Mouse (Mus musculus) heart, embryonic 12.5 days (tissue): ENCODE measurements around the gene Ptpa. TPM values are rescaled to one million over a fixed set of nuclear protein-coding genes. Genes with fewer than 3 reads are reported as not detected.
A peak's percentile ranks its signal among the peaks of the same experiment; 100 is the strongest.

ENCODE experiments used
- ATAC-seq: fragments of 200-750 bp; cut with Nextera tagmentation; 2 replicates; pipeline ENCODE4 v1.8.0; 2017; ENCODE audit warnings: moderate TSS enrichment, moderate library complexity; ENCODE audit not compliant: insufficient number of reproducible peaks, low FRiP score
- H3K27ac ChIP-seq: fragments of 300-500 bp; sonication (generic); 2 replicates; pipeline ENCODE4 v1.5.1; 2016; ENCODE audit warnings: mild to moderate bottlenecking, moderate library complexity; ENCODE audit not compliant: poor library complexity, severe bottlenecking
- H3K27me3 ChIP-seq: fragments of 300-500 bp; sonication (generic); replicated peaks from 2 replicates; pipeline ENCODE4 v1.6.1; 2016; ENCODE audit warnings: mild to moderate bottlenecking, moderate library complexity
- H3K36me3 ChIP-seq: fragments of 300-500 bp; sonication (generic); 2 replicates; pipeline ENCODE4 v1.6.1; 2016; ENCODE audit warnings: mild to moderate bottlenecking, moderate library complexity
- H3K4me1 ChIP-seq: fragments of 300-500 bp; sonication (generic); replicated peaks from 2 replicates; pipeline ENCODE4 v1.6.1; 2016; ENCODE audit warnings: mild to moderate bottlenecking
- H3K4me2 ChIP-seq: fragments of 300-500 bp; sonication (generic); 2 replicates; pipeline ENCODE4 v1.6.1; 2016; ENCODE audit warnings: mild to moderate bottlenecking, moderate library complexity
- H3K4me3 ChIP-seq: fragments of 300-500 bp; sonication (generic); 2 replicates; pipeline ENCODE4 v1.5.1; 2016; ENCODE audit warnings: mild to moderate bottlenecking
- H3K9ac ChIP-seq: fragments of 300-500 bp; sonication (generic); 2 replicates; pipeline ENCODE4 v1.6.1; 2016; ENCODE audit warnings: mild to moderate bottlenecking, moderate library complexity
- H3K9me3 ChIP-seq: fragments of 300-500 bp; sonication (generic); replicated peaks from 2 replicates; pipeline ENCODE4 v1.6.1; 2016; ENCODE audit warnings: mild to moderate bottlenecking, moderate library complexity
- WGBS: fragments of 180-500 bp; shearing (Covaris S2); methylation state at CpG from one replicate; pipeline ENCODE4 v1.1.7; 2016; 5-methylcytosine and 5-hydroxymethylcytosine counted together
- polyA plus RNA-seq: library from polyadenylated mRNA; unstranded; fragments of >200 nt; fragmentation: Nextera tagmentation; extraction: Ambion mirVana; gene quantifications from 2 replicates; pipeline ENCODE4 v1.2.1, GENCODE M21; 2016

Gene Ptpa
- polyA plus RNA-seq, 1 experiment from 2014 or later = 107 TPM

- peaks cover 75% of the 10 kb centered on the region for H3K36me3 ChIP-seq
- H3K9ac ChIP-seq = peak overlapping the region; percentile 36; the same call in 1 of the 2 replicates
Measured at GRCm38 (mm10) chr2:30446891-30447826, 31.3 kb downstream of the Ptpa start.

GRCm38 (mm10) chr2:30448371-30448770, 32.5 kb downstream of the Ptpa start:
- H3K9me3 ChIP-seq = peaks cover 14% of the 10 kb centered on the region; the same call in 1 of the 2 replicates
- no peak for ATAC-seq
- WGBS = 90% methylated on average over 7 of the region's 7 CpGs
- H3K4me3 ChIP-seq = no peak overlapping the region
- H3K9ac ChIP-seq = no peak overlapping the region
- peaks cover 48% of the 10 kb centered on the region for H3K4me1 ChIP-seq
- no peak overlapping the region for H3K4me2 ChIP-seq
- H3K36me3 ChIP-seq = peaks cover 82% of the 10 kb centered on the region
- H3K27ac ChIP-seq = no peak overlapping the region
- no peaks in the 10 kb centered on the region for H3K27me3 ChIP-seq

More at GRCm38 (mm10) chr2:30446891-30447826, 31.3 kb downstream of the Ptpa start:
- Histone ChIP-seq H3K4me2 (no peak overlapping the region), H3K27me3 (no peaks in the 10 kb centered on the region), H3K27ac (peak overlapping the region; percentile 100), H3K9me3 (peaks cover 14% of the 10 kb centered on the region; the same call in 1 of the 2 replicates), H3K4me1 (peaks cover 54% of the 10 kb centered on the region), H3K4me3 (no peak overlapping the region)
- ATAC-seq = no peak
- WGBS = 74% methylated on average over 10 of the region's 10 CpGs

GRCm38 (mm10) chr2:30450530-30450929, 34.7 kb downstream of the Ptpa start:
- H3K4me1 ChIP-seq = peaks cover 36% of the 10 kb centered on the region
- H3K27ac ChIP-seq = no peak overlapping the region
- H3K4me2 ChIP-seq = no peak overlapping the region
- WGBS = 77% methylated on average over 1 of the region's 1 CpGs
- peaks cover 14% of the 10 kb centered on the region; the same call in 1 of the 2 replicates for H3K9me3 ChIP-seq
- peaks cover 79% of the 10 kb centered on the region for H3K36me3 ChIP-seq
- H3K4me3 ChIP-seq = no peak overlapping the region
- H3K27me3 ChIP-seq = no peaks in the 10 kb centered on the region
- ATAC-seq = no peak
- H3K9ac ChIP-seq = no peak overlapping the region

- peaks cover 14% of the 10 kb centered on the region; the same call in 1 of the 2 replicates for H3K9me3 ChIP-seq
Measured at GRCm38 (mm10) chr2:30451525-30451924, 35.7 kb downstream of the Ptpa start.

GRCm38 (mm10) chr2:30453570-30453969, 37.7 kb downstream of the Ptpa start:
- Histone ChIP-seq H3K27ac (no peak overlapping the region), H3K4me1 (peaks cover 39% of the 10 kb centered on the region), H3K4me2 (no peak overlapping the region), H3K27me3 (no peaks in the 10 kb centered on the region), H3K36me3 (peaks cover 56% of the 10 kb centered on the region), H3K9me3 (peaks cover 14% of the 10 kb centered on the region; the same call in 1 of the 2 replicates), H3K9ac (no peak overlapping the region), H3K4me3 (no peak overlapping the region)
- WGBS = 82% methylated on average over 3 of the region's 3 CpGs
- no peak for ATAC-seq

More at GRCm38 (mm10) chr2:30451525-30451924, 35.7 kb downstream of the Ptpa start:
- H3K4me3 ChIP-seq = no peak overlapping the region
- no peak overlapping the region for H3K9ac ChIP-seq
- H3K27me3 ChIP-seq = no peaks in the 10 kb centered on the region
- peaks cover 69% of the 10 kb centered on the region for H3K36me3 ChIP-seq
- ATAC-seq = no peak
- H3K4me2 ChIP-seq = no peak overlapping the region
- H3K4me1 ChIP-seq = peaks cover 36% of the 10 kb centered on the region
- H3K27ac ChIP-seq = no peak overlapping the region
- 73% methylated on average over 3 of the region's 3 CpGs for WGBS

GRCm38 (mm10) chr2:30454587-30454986, 38.7 kb downstream of the Ptpa start:
- H3K27ac ChIP-seq = no peak overlapping the region
- peaks cover 39% of the 10 kb centered on the region for H3K4me1 ChIP-seq
- WGBS = 61% methylated on average over 5 of the region's 5 CpGs
- H3K27me3 ChIP-seq = no peaks in the 10 kb centered on the region
- ATAC-seq = no peak
- peaks cover 15% of the 10 kb centered on the region for H3K9me3 ChIP-seq
- no peak overlapping the region for H3K4me2 ChIP-seq
- H3K36me3 ChIP-seq = peaks cover 52% of the 10 kb centered on the region
- H3K9ac ChIP-seq = no peak overlapping the region
- no peak overlapping the region for H3K4me3 ChIP-seq

- H3K4me2 ChIP-seq = no peak overlapping the region
- peaks cover 41% of the 10 kb centered on the region for H3K4me1 ChIP-seq
- peak overlapping the region; percentile 52 for H3K27ac ChIP-seq
- H3K27me3 ChIP-seq = no peaks in the 10 kb centered on the region
- peaks cover 37% of the 10 kb centered on the region for H3K36me3 ChIP-seq
- H3K9me3 ChIP-seq = peaks cover 5% of the 10 kb centered on the region
- no peak overlapping the region for H3K4me3 ChIP-seq
- H3K9ac ChIP-seq = no peak overlapping the region
- ATAC-seq = 0 out of 2 replicates have a peak, but pooled peaks have one; percentile 16
- WGBS = 40% methylated on average over 13 of the region's 13 CpGs
Measured at GRCm38 (mm10) chr2:30456104-30456980, 40.5 kb downstream of the Ptpa start.

- no peak for ATAC-seq
- 88% methylated on average over 6 of the region's 6 CpGs for WGBS
Measured at GRCm38 (mm10) chr2:30458349-30458748, 42.5 kb downstream of the Ptpa start.

GRCm38 (mm10) chr2:30459241-30459640, 43.4 kb downstream of the Ptpa start:
- no peak overlapping the region for H3K4me3 ChIP-seq
- H3K4me1 ChIP-seq = peaks cover 45% of the 10 kb centered on the region
- no peak overlapping the region for H3K9ac ChIP-seq
- H3K9me3 ChIP-seq = peaks cover 5% of the 10 kb centered on the region
- no peak overlapping the region for H3K4me2 ChIP-seq
- ATAC-seq = no peak
- H3K27ac ChIP-seq = no peak overlapping the region
- 83% methylated on average over 6 of the region's 6 CpGs for WGBS
- H3K27me3 ChIP-seq = no peaks in the 10 kb centered on the region
- H3K36me3 ChIP-seq = peaks cover 19% of the 10 kb centered on the region

More at GRCm38 (mm10) chr2:30458349-30458748, 42.5 kb downstream of the Ptpa start:
- Histone ChIP-seq H3K4me3 (no peak overlapping the region), H3K36me3 (peaks cover 28% of the 10 kb centered on the region), H3K27me3 (no peaks in the 10 kb centered on the region), H3K27ac (peak overlapping the region; percentile 8; the same call in 1 of the 2 replicates), H3K4me1 (peaks cover 41% of the 10 kb centered on the region), H3K9me3 (peaks cover 5% of the 10 kb centered on the region), H3K9ac (no peak overlapping the region), H3K4me2 (no peak overlapping the region)

GRCm38 (mm10) chr2:30463341-30463761, 47.5 kb downstream of the Ptpa start:
- WGBS = 19% methylated on average over 5 of the region's 5 CpGs
- no peak for ATAC-seq
- H3K9ac ChIP-seq = peak overlapping the region; percentile 48

More at GRCm38 (mm10) chr2:30463341-30463761, 47.5 kb downstream of the Ptpa start:
- Histone ChIP-seq H3K27ac (peak overlapping the region; percentile 86), H3K36me3 (peaks cover 11% of the 10 kb centered on the region; the same call in 1 of the 2 replicates), H3K4me1 (peaks cover 33% of the 10 kb centered on the region), H3K9me3 (peaks cover 5% of the 10 kb centered on the region), H3K27me3 (no peaks in the 10 kb centered on the region), H3K4me3 (peak overlapping the region; percentile 36), H3K4me2 (peak overlapping the region; percentile 63)
